8 mouse cellular contexts compared by ENCODE assay signal in the genomic region with DNA sequence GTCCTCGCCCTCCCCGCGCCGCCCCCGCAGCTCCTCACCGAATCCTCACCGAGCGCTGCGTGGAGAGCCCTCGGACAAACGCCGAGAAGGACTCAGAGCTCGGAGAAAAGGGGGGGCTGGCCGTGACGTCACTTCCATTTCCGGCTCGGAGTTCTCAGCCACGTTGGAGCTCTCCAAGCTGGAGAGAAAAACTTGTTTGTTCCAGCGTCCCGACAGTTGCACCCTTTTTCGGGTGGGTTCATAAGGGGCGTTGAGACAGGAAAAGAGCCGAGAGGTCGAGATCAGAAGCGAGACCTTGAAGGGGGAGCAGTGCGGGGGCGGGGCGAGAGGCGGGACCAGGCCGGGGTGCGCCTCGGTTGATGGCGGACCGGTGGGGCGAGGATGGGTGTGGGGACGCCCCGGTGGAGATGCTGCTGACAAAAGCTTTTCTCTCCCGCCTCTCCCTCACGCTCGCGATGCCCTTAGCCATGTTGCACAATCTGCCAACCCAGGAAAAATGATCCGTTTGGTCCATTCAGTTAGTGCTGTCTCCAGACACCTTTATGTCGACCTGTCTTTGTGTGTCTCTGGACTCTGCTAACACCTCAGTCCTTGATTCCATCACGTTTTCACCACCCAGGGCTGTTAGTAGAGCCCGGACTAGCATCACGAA. TPM values are rescaled to one million over a fixed set of nuclear protein-coding genes. Genes with fewer than 3 reads are reported as not detected.
DNase-seq lines count a peak whose midpoint lies in the region; ATAC-seq and TF ChIP-seq lines count a peak whose summit lies in the region.

A gene (minus strand): TSS at position 112 of the 652 bp plus-strand sequence.

- peaks cover 16% of the 10 kb centered on the region; the same call in 1 of the 2 replicates for H3K79me2 ChIP-seq in liver, adult 2 months (ENCODE audit: control insufficient read depth, insufficient read depth, low read length)

- 1% methylated on average over 46 of the region's 46 CpGs for WGBS in heart, embryonic 13.5 days
- WGBS in kidney, postnatal 0 days = under 1% methylated on average over 46 of the region's 46 CpGs
- under 1% methylated on average over 46 of the region's 46 CpGs for WGBS in liver, adult 2 months

- peaks cover 20% of the 10 kb centered on the region for H3K36me3 ChIP-seq in heart, embryonic 13.5 days
- H3K36me3 ChIP-seq in kidney, postnatal 0 days (ENCODE audit: insufficient read depth, low read length) = 0 out of 2 replicates have a peak, but pooled peaks cover 3% of the 10 kb centered on the region
- H3K36me3 ChIP-seq in liver, adult 2 months (ENCODE audit: control insufficient read depth, insufficient read depth, low read length) = no peaks in the 10 kb centered on the region

- H3K9me3 ChIP-seq in heart, embryonic 13.5 days = no peaks in the 10 kb centered on the region
- no peaks in the 10 kb centered on the region for H3K9me3 ChIP-seq in kidney, postnatal 0 days (replicated peaks; ENCODE audit: low read length)

- peak; percentile 96 for ATAC-seq in erythroid progenitor cell, adult 5-6 weeks (replicated peaks; ENCODE audit: low FRiP score, poor library complexity, severe bottlenecking)
- peak; percentile 85 for ATAC-seq in heart, embryonic 13.5 days (ENCODE audit: extremely low read depth, insufficient number of reproducible peaks, low FRiP score, low TSS enrichment)
- peak; percentile 94 for ATAC-seq in kidney, postnatal 0 days (replicated peaks; ENCODE audit: low FRiP score, low read depth)
- ATAC-seq in monocyte, adult 5-6 weeks (replicated peaks; ENCODE audit: insufficient number of reproducible peaks, low FRiP score, low TSS enrichment, poor library complexity, severe bottlenecking) = peak; percentile 86

- H3K4me1 ChIP-seq in brown adipose tissue, adult 24 weeks (ENCODE audit: control insufficient read depth, insufficient read depth, insufficient read length, low read length) = peaks cover 9% of the 10 kb centered on the region; the same call in 1 of the 2 replicates
- peaks cover 28% of the 10 kb centered on the region for H3K4me1 ChIP-seq in heart, embryonic 13.5 days
- peaks cover 4% of the 10 kb centered on the region; the same call in 1 of the 2 replicates for H3K4me1 ChIP-seq in kidney, postnatal 0 days (replicated peaks; ENCODE audit: insufficient read depth, low read length)
- H3K4me1 ChIP-seq in liver, adult 2 months (ENCODE audit: control insufficient read depth, insufficient read depth, low read length) = peaks cover 11% of the 10 kb centered on the region

- peaks cover 4% of the 10 kb centered on the region; the same call in 1 of the 2 replicates for H3K27me3 ChIP-seq in heart, embryonic 13.5 days (replicated peaks)
- no peaks in the 10 kb centered on the region for H3K27me3 ChIP-seq in kidney, postnatal 0 days (ENCODE audit: insufficient read depth, low read length)
- H3K27me3 ChIP-seq in liver, adult 2 months (ENCODE audit: control insufficient read depth, insufficient read depth, low read length) = no peaks in the 10 kb centered on the region

- H3K9ac ChIP-seq in heart, embryonic 13.5 days = peak within 1 kb of the TSS; percentile 98
- peak within 1 kb of the TSS; percentile 95 for H3K9ac ChIP-seq in kidney, postnatal 0 days (ENCODE audit: low read depth, low read length)
- H3K9ac ChIP-seq in liver, adult 2 months (ENCODE audit: low read depth, low read length) = peak within 1 kb of the TSS; percentile 90

- peak within 1 kb of the TSS; percentile 79 for H3K4me2 ChIP-seq in heart, embryonic 13.5 days
- peak within 1 kb of the TSS; percentile 75 for H3K4me2 ChIP-seq in kidney, postnatal 0 days (ENCODE audit: low read length)

- DNase-seq in CD4-positive, CD25-positive, alpha-beta regulatory T cell, adult 2 months (ENCODE audit: low read depth, low spot score) = peak; percentile 93
- peak; percentile 94 for DNase-seq in kidney, postnatal 0 days (ENCODE audit: low spot score)
- peak; percentile 71 for DNase-seq in liver, adult 2 months (ENCODE audit: extremely low read depth, low read depth, low spot score)
- peak; percentile 83 for DNase-seq in spleen, postnatal 36 days (ENCODE audit: low spot score in 2 of 2)

- peak; percentile 49; the same call in 1 of the 2 replicates for TF ChIP-seq POLR2A in liver, adult 2 months (IDR thresholded peaks at IDR 0.05; ENCODE audit: extremely low read depth, insufficient read depth, low read length)

- TF ChIP-seq CTCF in kidney, postnatal 0 days (IDR thresholded peaks at IDR 0.05; ENCODE audit: low read depth) = no peak
- no peak for TF ChIP-seq CTCF in liver, adult 2 months (IDR thresholded peaks at IDR 0.05; ENCODE audit: low read depth, low read length)

- peak within 1 kb of the TSS; percentile 92 for H3K4me3 ChIP-seq in brown adipose tissue, adult 24 weeks (ENCODE audit: insufficient read depth, low read depth, low read length)
- peak within 1 kb of the TSS; percentile 92 for H3K4me3 ChIP-seq in heart, embryonic 13.5 days
- H3K4me3 ChIP-seq in kidney, postnatal 0 days (replicated peaks; ENCODE audit: low read depth, low read length) = peak within 1 kb of the TSS; percentile 94
- H3K4me3 ChIP-seq in liver, adult 2 months (ENCODE audit: insufficient read depth, low read depth, low read length) = peak within 1 kb of the TSS; percentile 66

- H3K27ac ChIP-seq in brown adipose tissue, adult 24 weeks (replicated peaks; ENCODE audit: low read depth, low read length) = peak within 1 kb of the TSS; percentile 96
- peak within 1 kb of the TSS; percentile 99 for H3K27ac ChIP-seq in heart, embryonic 13.5 days (replicated peaks)
- peak within 1 kb of the TSS; percentile 98 for H3K27ac ChIP-seq in kidney, postnatal 0 days
- peak within 1 kb of the TSS; percentile 88 for H3K27ac ChIP-seq in liver, adult 2 months (replicated peaks; ENCODE audit: insufficient read depth, low read depth, low read length)

RNA-seq across cellular contexts. Expression of the gene that starts here (rescaled TPM):
- 11.8 and 14.7 TPM in 2 replicates for polyA plus RNA-seq in brown adipose tissue, adult 24 weeks (2012; ENCODE audit: insufficient read depth, insufficient read length, missing spikeins)
- 10.9 and 20.9 TPM in 2 replicates for total RNA-seq in erythroid progenitor cell, adult 5-6 weeks (2015; ENCODE audit: low replicate concordance)
- 8.7 and 10.1 TPM in 2 replicates for total RNA-seq in erythroid progenitor cell, adult 5-6 weeks (2017; ENCODE audit: low replicate concordance)
- polyA plus RNA-seq in heart, embryonic 13.5 days (2015; fragmentation: Nextera tagmentation; extraction: Ambion mirVana) = 46.1 and 49.7 TPM in 2 replicates
- polyA plus RNA-seq in kidney, postnatal 0 days (2015; fragmentation: Nextera tagmentation; extraction: Ambion mirVana) = 58.0 and 63.0 TPM in 2 replicates
- total RNA-seq in liver, adult 2 months (2014; rRNA removed) = 24.3 and 28.6 TPM in 2 replicates
- polyA plus RNA-seq in liver, adult 2 months (2012; rRNA removed) = 2.7 and 3.0 TPM in 2 replicates
- total RNA-seq in monocyte, adult 5-6 weeks (2017) = 27.5 to 43.8 TPM (median 36.4 TPM) in 3 replicates

Comparison
In these comparisons a context has a peak if more than half of its experiments do, and no peak if none do; other contexts are left out.
1. Peak in every context shown above with its lines: DNase-seq, ATAC-seq, H3K4me3 ChIP-seq and H3K27ac ChIP-seq.